Mouse (Mus musculus) neural tube, embryonic 11.5 days (tissue): Measurements from ENCODE around the gene Sorcs1. TPM values are rescaled to one million over a fixed set of nuclear protein-coding genes. Genes with fewer than 3 reads are reported as not detected.

Experiments used
- ATAC-seq: fragments of 200-750 bp; cut with Nextera tagmentation; 2 replicates; pipeline ENCODE4 v1.8.0; 2017; ENCODE audit warnings: moderate number of reproducible peaks, mild to moderate bottlenecking, moderate TSS enrichment, moderate library complexity; ENCODE audit not compliant: insufficient read depth, low FRiP score, low TSS enrichment
- DNase-seq: peaks from one replicate; pipeline ENCODE4 v3.0.0-alpha.2; 2015; ENCODE audit warnings: low spot score
- H3K27ac ChIP-seq: fragments of 300-500 bp; sonication (generic); 2 replicates; pipeline ENCODE4 v1.5.1; 2014; ENCODE audit warnings: low read depth, mild to moderate bottlenecking, low read length
- H3K27me3 ChIP-seq: fragments of 300-500 bp; sonication (generic); 2 replicates; pipeline ENCODE4 v1.6.1; 2014; ENCODE audit warnings: mild to moderate bottlenecking, low read length, mixed read lengths; ENCODE audit not compliant: control insufficient read depth, insufficient read depth
- H3K36me3 ChIP-seq: fragments of 300-500 bp; sonication (generic); 2 replicates; pipeline ENCODE4 v1.6.1; 2014; ENCODE audit warnings: mild to moderate bottlenecking, low read length, moderate library complexity, mixed read lengths; ENCODE audit not compliant: control insufficient read depth, insufficient read depth
- H3K4me1 ChIP-seq: fragments of 300-500 bp; sonication (generic); 2 replicates; pipeline ENCODE4 v1.6.1; 2014; ENCODE audit warnings: low read length, mixed read lengths; ENCODE audit not compliant: control insufficient read depth, insufficient read depth
- H3K4me2 ChIP-seq: fragments of 300-500 bp; sonication (generic); 2 replicates; pipeline ENCODE4 v1.6.1; 2014; ENCODE audit warnings: low read depth, mild to moderate bottlenecking, moderate library complexity
- H3K4me3 ChIP-seq: fragments of 300-500 bp; sonication (generic); 2 replicates; pipeline ENCODE4 v1.5.1; 2014; ENCODE audit warnings: low read depth, low read length
- H3K9ac ChIP-seq: fragments of 300-500 bp; sonication (generic); 2 replicates; pipeline ENCODE4 v1.6.1; 2014; ENCODE audit warnings: mild to moderate bottlenecking, low read length
- H3K9me3 ChIP-seq: fragments of 300-500 bp; sonication (generic); 2 replicates; pipeline ENCODE4 v1.6.1; 2016; ENCODE audit warnings: low read length; ENCODE audit not compliant: control insufficient read depth
- WGBS: fragments of 180-500 bp; shearing (Covaris S2); extraction: QIAGEN DNeasy Blood & Tissue Kit; methylation state at CpG from one replicate; pipeline ENCODE4 v1.1.7; 2014; 5-methylcytosine and 5-hydroxymethylcytosine counted together
- polyA plus RNA-seq: library from polyadenylated mRNA; unstranded; fragments of >200 nt; fragmentation: Nextera tagmentation; extraction: Ambion mirVana; gene quantifications from 2 replicates; pipeline ENCODE4 v1.2.1, GENCODE M21; 2014

The Sorcs1 gene
- polyA plus RNA-seq, 1 experiment from 2014 or later = 2.9 TPM

DNA sequence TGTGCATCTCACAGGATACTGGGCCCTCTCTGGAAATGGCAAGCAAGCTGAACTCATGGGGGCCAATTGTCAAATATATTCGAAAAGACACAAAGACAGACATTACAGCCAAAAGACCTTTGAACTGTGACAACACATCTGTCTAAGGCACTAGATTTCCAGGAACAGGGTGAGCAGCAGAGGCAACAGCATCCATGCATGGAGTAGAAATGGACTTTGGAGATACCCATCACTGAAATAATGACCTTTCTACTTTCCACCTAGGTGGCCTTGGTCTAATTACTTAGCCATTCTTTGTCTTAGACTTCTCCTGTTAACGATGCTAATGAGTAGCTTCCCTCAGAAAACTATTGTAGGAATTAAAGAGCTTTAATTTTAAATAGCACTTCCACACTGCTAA lies 371.4 kb downstream of the Sorcs1 start:
- no peaks in the 10 kb centered on the region for H3K4me1 ChIP-seq
- H3K4me3 ChIP-seq = no peak overlapping the region
- H3K4me2 ChIP-seq = no peak overlapping the region
- ATAC-seq (no peak), DNase-seq (no peak)
- WGBS = 81% methylated on average over 2 of the region's 2 CpGs
- H3K36me3 ChIP-seq = no peaks in the 10 kb centered on the region
- H3K9me3 ChIP-seq = no peaks in the 10 kb centered on the region
- no peaks in the 10 kb centered on the region for H3K27me3 ChIP-seq
- H3K27ac ChIP-seq = no peak overlapping the region
- no peak overlapping the region for H3K9ac ChIP-seq

DNA sequence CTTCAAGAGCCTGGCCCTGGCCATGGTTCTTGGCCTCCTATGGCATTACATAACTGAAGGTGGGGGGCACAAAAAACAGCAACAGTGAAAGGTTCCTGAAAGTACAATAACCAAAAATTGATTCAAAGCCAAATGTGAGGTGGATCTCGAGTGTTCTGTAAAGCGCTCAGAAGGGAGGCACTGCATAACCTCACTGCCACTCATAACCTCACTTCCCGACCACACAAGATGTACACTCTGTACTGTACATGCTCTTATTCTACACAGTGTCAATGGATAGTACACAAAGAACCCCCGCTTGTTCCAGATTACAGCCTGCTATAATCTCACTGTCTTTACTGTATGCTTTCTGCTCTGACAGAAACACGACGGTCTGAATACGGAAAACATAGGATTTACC lies 384.2 kb downstream of the Sorcs1 start:
- WGBS = 92% methylated on average over 7 of the region's 7 CpGs
- ATAC-seq (no peak), DNase-seq (no peak)
- Histone ChIP-seq H3K9ac (no peak overlapping the region), H3K4me2 (no peak overlapping the region), H3K9me3 (no peaks in the 10 kb centered on the region), H3K4me1 (no peaks in the 10 kb centered on the region), H3K4me3 (no peak overlapping the region), H3K27me3 (no peaks in the 10 kb centered on the region), H3K36me3 (no peaks in the 10 kb centered on the region), H3K27ac (no peak overlapping the region)

DNA sequence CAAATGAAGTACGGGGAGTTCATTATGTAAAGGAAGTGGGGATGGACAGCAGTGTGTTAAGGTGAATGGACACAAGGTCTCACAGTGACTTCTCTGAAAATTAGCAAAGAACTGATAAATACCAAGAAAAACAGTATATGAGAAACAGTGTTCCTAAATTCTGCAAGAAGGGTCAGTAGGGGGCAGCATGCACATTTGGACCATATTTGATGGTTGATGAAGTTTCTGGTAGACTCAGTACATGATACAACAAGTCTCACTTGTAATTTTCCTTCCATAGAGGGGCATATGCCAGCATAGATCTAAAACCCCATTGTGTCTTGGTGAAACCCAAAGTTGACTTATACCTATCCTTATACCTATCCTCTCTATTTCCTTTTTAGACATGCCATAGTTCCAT lies 414.0 kb downstream of the Sorcs1 start:
- H3K36me3 ChIP-seq = no peaks in the 10 kb centered on the region
- H3K9me3 ChIP-seq = no peaks in the 10 kb centered on the region
- H3K27me3 ChIP-seq = no peaks in the 10 kb centered on the region
- no peak overlapping the region for H3K4me3 ChIP-seq
- no peak overlapping the region for H3K4me2 ChIP-seq
- DNase-seq = peak; percentile 33
- 80% methylated on average over 1 of the region's 1 CpGs for WGBS
- H3K27ac ChIP-seq = no peak overlapping the region
- H3K4me1 ChIP-seq = no peaks in the 10 kb centered on the region
- no peak overlapping the region for H3K9ac ChIP-seq
- ATAC-seq = no peak

DNA sequence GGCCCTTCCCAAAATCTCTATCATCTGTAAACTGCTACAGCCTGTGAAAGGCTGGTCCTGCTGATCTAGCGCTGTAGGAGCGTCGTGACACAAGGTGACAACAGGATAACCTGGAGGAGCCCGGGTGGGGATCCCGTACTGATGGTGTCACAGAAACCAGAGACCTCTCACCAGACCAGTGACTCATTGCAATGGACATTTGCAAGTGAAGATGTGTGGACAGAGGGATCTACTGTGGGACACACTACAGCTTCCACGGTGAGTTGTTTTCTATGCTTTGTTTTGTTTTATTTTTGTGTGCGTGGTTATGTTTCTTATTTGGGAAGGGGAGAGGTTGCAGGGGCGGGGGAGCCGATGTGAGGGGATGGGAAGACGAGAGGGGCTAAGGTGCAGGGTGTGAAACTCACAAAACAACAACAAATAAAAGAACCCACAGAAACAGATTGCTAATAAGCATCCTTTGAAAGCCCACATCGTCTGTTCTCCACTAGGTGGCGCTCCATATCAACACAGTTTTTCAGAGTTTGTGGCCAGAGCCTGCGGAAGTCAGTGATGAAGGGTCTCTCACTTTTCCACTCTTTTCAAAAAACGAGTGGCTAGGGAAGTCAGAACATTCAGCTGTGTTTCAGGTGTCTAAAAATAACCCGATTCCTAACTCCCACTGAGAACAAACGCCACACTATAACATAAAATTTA lies 419.6 kb downstream of the Sorcs1 start:
- no peak overlapping the region for H3K4me3 ChIP-seq
- no peaks in the 10 kb centered on the region for H3K9me3 ChIP-seq
- H3K4me1 ChIP-seq = no peaks in the 10 kb centered on the region
- no peaks in the 10 kb centered on the region for H3K36me3 ChIP-seq
- H3K9ac ChIP-seq = no peak overlapping the region
- no peak overlapping the region for H3K27ac ChIP-seq
- ATAC-seq (peak; percentile 13; the same call in 1 of the 2 replicates), DNase-seq (peak; percentile 61)
- WGBS = 40% methylated on average over 16 of the region's 16 CpGs
- no peak overlapping the region for H3K4me2 ChIP-seq
- no peaks in the 10 kb centered on the region for H3K27me3 ChIP-seq

DNA sequence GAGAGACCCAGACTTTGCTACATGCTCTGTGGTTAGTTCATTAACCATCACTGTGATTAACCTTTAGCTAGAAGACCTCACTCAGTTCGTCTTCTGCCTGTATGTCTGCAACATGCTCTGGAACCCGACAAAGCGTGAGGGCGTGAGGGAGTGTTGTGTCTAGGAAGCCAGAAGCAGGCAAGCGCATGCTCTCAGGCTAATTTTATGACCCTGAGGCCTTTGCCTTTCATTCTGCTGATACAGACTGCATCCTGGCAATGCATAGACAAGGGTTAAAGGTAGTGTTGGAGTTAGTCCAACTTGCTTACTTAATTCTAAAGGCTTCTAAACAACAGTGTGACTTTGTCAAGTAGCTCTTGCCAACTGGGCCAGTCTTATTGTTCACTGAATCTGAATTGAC lies 458.0 kb downstream of the Sorcs1 start:
- H3K27me3 ChIP-seq = no peaks in the 10 kb centered on the region
- H3K4me2 ChIP-seq = no peak overlapping the region
- ATAC-seq (no peak), DNase-seq (no peak)
- no peak overlapping the region for H3K27ac ChIP-seq
- no peaks in the 10 kb centered on the region for H3K9me3 ChIP-seq
- H3K9ac ChIP-seq = no peak overlapping the region
- WGBS = 76% methylated on average over 5 of the region's 5 CpGs
- H3K36me3 ChIP-seq = no peaks in the 10 kb centered on the region
- no peak overlapping the region for H3K4me3 ChIP-seq
- H3K4me1 ChIP-seq = no peaks in the 10 kb centered on the region

DNA sequence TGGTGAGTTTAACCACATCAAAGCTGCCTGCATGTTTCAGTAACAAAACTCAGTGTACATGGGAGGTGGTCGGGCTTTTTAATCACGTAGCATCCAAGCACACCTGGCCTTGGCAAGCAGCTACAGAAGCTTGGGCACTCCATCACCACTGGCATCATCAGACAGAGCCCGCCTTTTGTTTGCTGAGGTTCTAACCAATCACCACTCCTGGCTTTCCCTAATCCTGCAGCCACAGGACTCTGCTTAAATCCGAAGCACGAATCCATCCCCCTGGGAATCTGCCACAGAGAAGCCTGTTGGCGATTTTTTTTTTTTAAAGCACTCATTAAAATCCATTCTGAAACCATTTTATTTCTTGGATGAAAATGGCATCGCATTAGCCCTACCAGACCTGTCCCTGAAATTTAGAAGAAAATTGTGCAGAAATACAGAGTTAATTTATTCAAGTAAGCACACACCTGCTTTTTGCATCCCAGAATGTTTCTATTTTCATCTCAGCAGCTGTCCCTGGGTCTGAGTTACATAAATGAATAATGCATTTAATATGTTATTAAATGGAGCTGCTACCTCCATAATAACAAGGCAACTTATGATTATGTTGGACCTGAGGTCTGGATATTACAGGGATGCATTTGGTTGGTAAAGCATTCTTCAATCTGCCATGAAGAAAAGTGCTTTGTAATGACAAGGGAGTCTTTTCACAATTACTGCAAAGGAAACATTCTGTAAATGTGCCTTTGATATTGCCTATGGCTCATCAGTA lies 463.8 kb downstream of the Sorcs1 start:
- Histone ChIP-seq H3K36me3 (no peaks in the 10 kb centered on the region), H3K9ac (no peak overlapping the region), H3K9me3 (no peaks in the 10 kb centered on the region), H3K4me2 (no peak overlapping the region), H3K27me3 (no peaks in the 10 kb centered on the region), H3K4me3 (no peak overlapping the region), H3K27ac (no peak overlapping the region), H3K4me1 (no peaks in the 10 kb centered on the region)
- WGBS = 41% methylated on average over 7 of the region's 7 CpGs
- DNase-seq (no peak), ATAC-seq (no peak)

DNA sequence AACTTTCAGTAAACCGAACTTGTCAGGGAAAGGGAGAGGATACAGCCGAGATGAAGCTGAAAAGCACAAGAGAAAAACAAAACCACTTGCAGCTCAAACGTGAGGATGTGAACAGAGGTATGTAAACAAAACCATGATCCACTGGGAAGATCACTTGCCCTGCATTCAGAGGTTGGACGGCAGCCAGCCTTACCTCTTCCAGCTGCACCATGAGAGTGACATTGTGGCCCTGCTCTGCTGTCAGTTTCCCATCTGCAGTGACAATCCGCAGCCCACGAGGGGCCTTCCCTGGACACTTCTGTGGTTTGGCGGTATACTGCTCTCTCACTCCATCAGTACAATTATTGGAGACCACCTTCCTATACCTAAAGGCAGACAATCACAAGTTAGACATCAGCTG lies 468.0 kb downstream of the Sorcs1 start:
- H3K4me1 ChIP-seq = no peaks in the 10 kb centered on the region
- WGBS = 61% methylated on average over 7 of the region's 7 CpGs
- no peaks in the 10 kb centered on the region for H3K27me3 ChIP-seq
- no peaks in the 10 kb centered on the region for H3K9me3 ChIP-seq
- H3K9ac ChIP-seq = no peak overlapping the region
- no peak overlapping the region for H3K4me3 ChIP-seq
- DNase-seq (no peak), ATAC-seq (no peak)
- H3K27ac ChIP-seq = no peak overlapping the region
- no peak overlapping the region for H3K4me2 ChIP-seq
- no peaks in the 10 kb centered on the region for H3K36me3 ChIP-seq

DNA sequence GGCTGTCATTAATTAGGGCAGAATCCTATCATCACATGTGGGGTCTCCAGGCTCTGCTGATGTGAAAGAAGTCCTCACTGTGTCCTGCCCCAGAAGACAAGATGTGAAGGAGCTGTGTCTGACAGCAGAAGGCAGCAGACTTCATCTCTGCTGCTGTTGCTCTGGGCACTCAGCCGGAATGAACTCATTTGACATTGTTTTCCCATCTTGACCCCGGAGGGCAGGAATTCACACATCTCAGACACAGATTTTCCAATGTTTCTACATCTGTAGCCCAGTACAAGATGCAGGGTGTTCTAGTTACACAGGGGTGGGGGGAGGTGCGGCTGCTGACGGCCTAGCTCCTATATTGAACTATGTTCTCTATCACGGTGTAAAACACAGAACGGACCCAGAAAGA lies 474.1 kb downstream of the Sorcs1 start:
- Histone ChIP-seq H3K27ac (no peak overlapping the region), H3K36me3 (no peaks in the 10 kb centered on the region), H3K9ac (no peak overlapping the region), H3K9me3 (no peaks in the 10 kb centered on the region), H3K4me1 (no peaks in the 10 kb centered on the region), H3K4me2 (no peak overlapping the region), H3K27me3 (no peaks in the 10 kb centered on the region), H3K4me3 (no peak overlapping the region)
- ATAC-seq (no peak), DNase-seq (peak; percentile 21)
- WGBS = 53% methylated on average over 6 of the region's 6 CpGs

DNA sequence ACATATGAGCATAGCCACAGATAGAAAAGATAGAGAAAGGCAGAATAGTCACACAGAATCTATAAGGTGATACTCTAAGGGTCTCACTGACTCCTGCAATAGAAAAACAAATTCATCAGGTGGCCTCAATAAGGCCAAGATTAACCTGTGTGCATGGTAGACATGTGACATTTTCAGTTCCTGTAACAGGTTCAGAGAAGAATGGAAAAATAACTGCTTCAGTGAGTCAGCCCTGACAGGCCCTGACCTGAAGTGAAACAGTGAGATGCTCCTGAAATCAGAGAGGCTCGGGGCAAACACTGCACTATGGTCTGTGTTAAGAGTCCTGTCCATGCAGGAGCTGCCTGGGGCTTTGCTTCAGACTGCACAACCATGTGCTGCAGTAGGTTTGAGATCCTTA lies 481.9 kb downstream of the Sorcs1 start:
- H3K4me2 ChIP-seq = no peak overlapping the region
- ATAC-seq (no peak), DNase-seq (no peak)
- H3K4me3 ChIP-seq = no peak overlapping the region
- no peak overlapping the region for H3K27ac ChIP-seq
- H3K4me1 ChIP-seq = no peaks in the 10 kb centered on the region
- H3K9me3 ChIP-seq = no peaks in the 10 kb centered on the region
- no peaks in the 10 kb centered on the region for H3K36me3 ChIP-seq
- no peaks in the 10 kb centered on the region for H3K27me3 ChIP-seq
- WGBS = 82% methylated on average over 1 of the region's 1 CpGs
- no peak overlapping the region for H3K9ac ChIP-seq
